Mouse (Mus musculus) liver, embryonic 16.5 days (tissue): Measurements from ENCODE around the gene Kat6b. TPM values are rescaled to one million over a fixed set of nuclear protein-coding genes. Genes with fewer than 3 reads are reported as not detected.

Experiments
- ATAC-seq: fragments of 200-750 bp; cut with Nextera tagmentation; 2 replicates; pipeline ENCODE4 v1.8.0; 2017; ENCODE audit warnings: low read depth, mild to moderate bottlenecking, moderate number of reproducible peaks, moderate library complexity
- H3K27ac ChIP-seq: fragments of 300-500 bp; sonication (generic); 2 replicates; pipeline ENCODE4 v1.5.1; 2014; ENCODE audit warnings: mild to moderate bottlenecking, low read length
- H3K27me3 ChIP-seq: fragments of 300-500 bp; sonication (generic); 2 replicates; pipeline ENCODE4 v1.6.1; 2014; ENCODE audit warnings: low read depth, low read length, mixed read lengths; ENCODE audit not compliant: control insufficient read depth, insufficient read depth
- H3K36me3 ChIP-seq: fragments of 300-500 bp; sonication (generic); 2 replicates; pipeline ENCODE4 v1.6.1; 2014; ENCODE audit warnings: mild to moderate bottlenecking; ENCODE audit not compliant: control insufficient read depth, insufficient read depth
- H3K4me1 ChIP-seq: fragments of 300-500 bp; sonication (generic); 2 replicates; pipeline ENCODE4 v1.6.1; 2014; ENCODE audit warnings: low read depth, low read length, mixed read lengths; ENCODE audit not compliant: control insufficient read depth
- H3K4me2 ChIP-seq: fragments of 300-500 bp; sonication (generic); 2 replicates; pipeline ENCODE4 v1.6.1; 2014; ENCODE audit warnings: low read depth, low read length, mixed read lengths
- H3K4me3 ChIP-seq: fragments of 300-500 bp; sonication (generic); 2 replicates; pipeline ENCODE4 v1.5.1; 2014; ENCODE audit warnings: low read depth, mild to moderate bottlenecking, low read length
- H3K9ac ChIP-seq: fragments of 300-500 bp; sonication (generic); 2 replicates; pipeline ENCODE4 v1.6.1; 2014; ENCODE audit warnings: low read depth, low read length
- H3K9me3 ChIP-seq: fragments of 300-500 bp; sonication (generic); replicated peaks from 2 replicates; pipeline ENCODE4 v1.6.1; 2016; ENCODE audit warnings: low read length; ENCODE audit not compliant: control insufficient read depth
- WGBS: fragments of 180-500 bp; shearing (Covaris S2); extraction: QIAGEN DNeasy Blood & Tissue Kit; methylation state at CpG from one replicate; pipeline ENCODE4 v1.1.7; 2014; ENCODE audit not compliant: insufficient replicate concordance; 5-methylcytosine and 5-hydroxymethylcytosine counted together
- polyA plus RNA-seq: library from polyadenylated mRNA; unstranded; fragments of >200 nt; fragmentation: Nextera tagmentation; extraction: Ambion mirVana; gene quantifications from 2 replicates; pipeline ENCODE4 v1.2.1, GENCODE M21; 2015

The Kat6b gene
- polyA plus RNA-seq, 1 experiment from 2014 or later: 1.7 TPM

DNA sequence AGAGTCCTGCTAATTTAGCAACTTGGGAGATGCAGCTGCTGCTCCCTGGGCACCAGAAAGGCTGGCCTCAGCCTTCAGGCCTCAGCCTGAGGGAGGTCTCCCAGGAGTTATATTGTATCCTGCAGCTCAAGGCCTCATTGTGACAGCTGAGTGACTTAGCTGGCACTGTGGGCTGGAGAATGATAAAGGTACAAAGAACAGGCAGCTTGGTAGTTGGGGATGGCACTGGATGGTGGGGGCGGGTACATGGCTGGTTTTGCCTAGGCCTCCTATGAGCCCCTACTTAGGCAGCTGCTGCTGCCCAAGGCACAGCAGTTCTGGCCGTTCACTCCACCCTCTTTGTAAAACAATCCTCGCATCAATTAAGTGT, 7.9 kb downstream of the Kat6b start:
- H3K9ac ChIP-seq: no peak overlapping the region
- 71% methylated on average over 3 of the region's 3 CpGs for WGBS
- H3K9me3 ChIP-seq: no peaks in the 10 kb centered on the region
- H3K4me2 ChIP-seq: no peak overlapping the region
- H3K27ac ChIP-seq: no peak overlapping the region
- H3K4me1 ChIP-seq: no peaks in the 10 kb centered on the region
- ATAC-seq: no peak
- no peaks in the 10 kb centered on the region for H3K36me3 ChIP-seq
- no peaks in the 10 kb centered on the region for H3K27me3 ChIP-seq
- no peak overlapping the region for H3K4me3 ChIP-seq

DNA sequence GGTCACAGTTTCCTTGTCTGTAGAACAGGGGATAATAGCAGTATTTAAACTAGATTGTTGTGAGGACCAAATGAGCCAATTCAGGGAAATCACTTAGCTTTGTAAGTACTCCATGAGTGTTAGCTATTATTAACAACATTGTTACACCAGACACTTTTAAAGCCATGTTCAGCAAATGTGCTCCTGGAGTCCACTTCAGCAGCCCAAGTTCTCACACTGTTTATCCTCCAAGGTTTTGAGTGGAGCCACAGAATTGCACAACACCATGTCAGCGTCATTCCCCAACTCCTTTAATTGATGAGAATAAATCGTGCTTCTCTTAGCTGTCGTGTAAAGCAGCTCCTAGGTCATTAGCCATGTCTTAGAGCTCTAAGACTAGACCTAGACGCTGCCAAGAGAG, 8.9 kb downstream of the Kat6b start:
- Histone ChIP-seq H3K4me1 (no peaks in the 10 kb centered on the region), H3K4me2 (no peak overlapping the region), H3K9ac (no peak overlapping the region), H3K36me3 (no peaks in the 10 kb centered on the region), H3K27me3 (no peaks in the 10 kb centered on the region), H3K9me3 (no peaks in the 10 kb centered on the region), H3K4me3 (no peak overlapping the region), H3K27ac (no peak overlapping the region)
- WGBS: 52% methylated on average over 4 of the region's 4 CpGs
- ATAC-seq: no peak

DNA sequence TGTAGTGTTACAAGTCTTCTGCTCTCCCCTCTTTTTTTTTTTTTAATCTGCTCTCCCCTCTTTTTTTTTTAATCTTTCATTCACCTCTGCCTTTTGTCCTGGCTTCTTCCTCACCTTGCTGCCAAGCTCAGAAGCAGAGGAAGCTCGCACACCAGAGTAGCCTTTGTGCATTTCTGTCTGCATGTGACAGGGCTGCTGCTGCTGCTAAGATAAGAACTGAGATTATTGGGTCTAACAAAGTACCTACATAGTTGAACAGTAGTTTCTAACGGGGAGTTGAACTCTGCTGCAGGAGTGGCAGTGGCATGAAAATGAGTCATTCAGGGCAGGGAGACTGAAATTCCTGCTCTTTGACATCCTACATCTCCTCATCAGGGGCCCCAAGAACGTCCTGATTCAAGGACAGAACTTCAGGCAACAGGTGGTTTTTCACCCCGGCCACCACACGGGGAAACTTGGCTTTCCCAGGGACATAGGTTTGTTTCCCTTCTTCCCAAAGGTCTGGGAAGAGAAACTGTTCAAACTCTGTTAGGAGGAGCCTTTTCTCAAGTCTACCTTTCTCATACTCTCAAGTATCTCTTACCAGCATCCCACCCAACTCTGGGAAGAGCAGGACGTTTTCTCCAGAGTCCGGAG, 17.2 kb downstream of the Kat6b start:
- H3K4me1 ChIP-seq: peaks cover 22% of the 10 kb centered on the region
- no peak for ATAC-seq
- 6% methylated on average over 7 of the region's 7 CpGs for WGBS
- H3K36me3 ChIP-seq: no peaks in the 10 kb centered on the region
- H3K4me3 ChIP-seq: peak overlapping the region; percentile 93
- H3K27me3 ChIP-seq: peaks cover 17% of the 10 kb centered on the region
- no peak overlapping the region for H3K27ac ChIP-seq
- no peaks in the 10 kb centered on the region for H3K9me3 ChIP-seq
- H3K9ac ChIP-seq: no peak overlapping the region
- H3K4me2 ChIP-seq: peak overlapping the region; percentile 100

DNA sequence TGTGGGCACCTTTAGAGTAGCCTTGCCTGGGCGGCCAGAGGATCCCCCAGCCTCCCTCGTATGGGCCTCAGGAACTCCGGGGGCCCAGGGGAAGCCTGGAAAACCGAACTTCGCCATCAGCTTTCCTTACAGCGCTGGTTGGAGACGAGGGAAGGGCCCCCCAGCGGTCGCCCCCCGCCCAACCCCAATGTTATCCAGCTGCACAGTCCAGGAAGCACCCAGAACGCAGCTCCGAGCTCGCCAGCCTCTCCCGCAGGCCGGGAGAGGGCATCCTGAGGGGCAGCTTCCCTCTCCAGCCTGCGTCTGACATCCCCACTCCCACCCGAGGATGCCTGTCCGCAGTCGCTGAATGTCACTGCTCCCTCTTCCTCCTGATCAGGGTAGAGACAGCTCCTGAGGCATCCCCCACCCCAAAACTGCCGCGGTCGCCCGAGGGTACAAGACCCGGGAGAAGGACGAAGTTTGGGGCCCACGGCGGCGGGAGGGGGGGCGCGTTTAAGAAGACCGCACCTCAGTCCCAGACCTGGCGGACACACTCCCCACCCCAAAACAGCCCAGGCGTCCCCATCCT, 17.9 kb downstream of the Kat6b start:
- Histone ChIP-seq H3K9me3 (no peaks in the 10 kb centered on the region), H3K4me1 (peaks cover 22% of the 10 kb centered on the region), H3K4me2 (peak overlapping the region; percentile 100), H3K9ac (peak overlapping the region; percentile 81), H3K36me3 (no peaks in the 10 kb centered on the region), H3K27me3 (peaks cover 17% of the 10 kb centered on the region), H3K4me3 (peak overlapping the region; percentile 93), H3K27ac (no peak overlapping the region)
- under 1% methylated on average over 33 of the region's 33 CpGs for WGBS
- no peak for ATAC-seq

DNA sequence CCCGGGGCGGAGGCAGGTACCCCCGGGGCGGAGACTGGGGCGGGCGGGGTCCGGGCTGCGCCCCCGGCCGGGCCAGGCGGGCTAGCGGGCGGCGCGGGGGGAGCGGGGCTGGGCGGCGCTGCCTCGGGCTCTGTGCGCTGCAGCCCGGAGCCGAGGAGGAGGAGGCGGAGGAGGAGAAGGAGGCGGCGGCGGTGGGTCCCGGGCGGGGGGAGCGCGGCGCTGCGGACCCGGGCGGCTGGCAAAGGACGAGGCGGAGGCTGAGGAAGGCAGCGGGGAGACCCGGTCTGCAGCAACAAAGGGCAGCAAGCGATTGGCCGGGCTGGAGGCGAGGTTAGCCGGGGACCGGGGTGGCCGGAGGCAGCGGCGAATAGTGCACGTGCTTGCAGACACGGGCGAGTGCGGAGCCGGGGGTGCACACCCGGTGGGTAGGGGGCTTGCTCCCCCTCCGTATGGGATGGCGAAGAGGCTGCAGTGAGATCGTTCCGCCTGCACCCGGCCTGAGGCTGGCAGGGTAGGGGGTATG, 18.5 kb downstream of the Kat6b start:
- Histone ChIP-seq H3K36me3 (no peaks in the 10 kb centered on the region), H3K4me2 (peak overlapping the region; percentile 100), H3K9ac (peak overlapping the region; percentile 81), H3K4me3 (peak overlapping the region; percentile 93), H3K27ac (peak overlapping the region; percentile 69), H3K9me3 (no peaks in the 10 kb centered on the region), H3K27me3 (peaks cover 17% of the 10 kb centered on the region), H3K4me1 (peaks cover 22% of the 10 kb centered on the region)
- ATAC-seq: no peak
- 0% methylated on average over 44 of the region's 57 CpGs for WGBS

DNA sequence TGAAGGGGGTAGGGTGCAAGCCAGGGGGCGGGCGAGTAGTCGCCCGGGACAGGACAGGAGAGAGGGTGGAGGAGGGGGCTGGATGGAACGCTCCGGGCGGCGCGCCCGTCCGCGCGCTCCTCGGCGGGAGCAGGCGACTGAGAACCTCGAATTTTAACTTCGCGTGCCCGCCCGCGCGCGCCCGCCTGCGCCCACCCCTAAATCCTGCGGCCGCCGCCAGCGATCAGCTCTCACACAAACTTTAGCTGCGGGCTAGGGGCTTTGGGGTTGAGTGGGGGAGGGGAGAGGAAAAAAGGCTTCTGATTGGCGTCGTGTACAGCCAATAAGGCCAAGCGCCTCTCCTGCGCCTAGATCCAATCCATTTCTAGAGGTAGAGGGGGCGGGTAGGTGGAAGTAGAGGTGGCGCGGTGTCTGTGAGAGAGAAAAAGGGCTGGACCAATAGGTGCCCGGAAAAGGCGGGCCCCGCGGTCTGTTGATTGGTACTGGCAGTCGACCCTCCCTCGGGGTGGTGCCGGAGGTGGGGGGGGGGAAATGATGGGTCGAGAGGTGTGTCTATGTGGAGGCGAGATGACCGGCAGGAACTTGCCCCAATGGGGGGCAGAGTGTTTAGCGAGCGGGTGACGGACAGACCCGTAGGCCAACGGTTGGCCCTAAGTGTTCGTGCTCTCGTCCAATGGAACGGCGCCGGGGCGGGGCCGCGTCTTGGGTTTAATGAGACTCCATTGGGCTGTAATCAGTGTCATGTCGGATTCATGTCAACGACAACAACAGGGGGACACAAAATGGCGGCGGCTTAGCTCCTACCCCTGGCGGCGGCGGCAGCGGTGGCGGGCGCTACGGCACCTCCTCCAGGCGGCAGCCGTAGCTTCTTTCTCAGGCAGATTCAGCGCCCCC, 19.2 kb downstream of the Kat6b start:
- H3K4me1 ChIP-seq: peaks cover 22% of the 10 kb centered on the region
- H3K27me3 ChIP-seq: peaks cover 17% of the 10 kb centered on the region
- no peaks in the 10 kb centered on the region for H3K36me3 ChIP-seq
- peak; percentile 94 for ATAC-seq
- WGBS: under 1% methylated on average over 71 of the region's 75 CpGs
- H3K9ac ChIP-seq: peak overlapping the region; percentile 88
- no peaks in the 10 kb centered on the region for H3K9me3 ChIP-seq
- H3K27ac ChIP-seq: peak overlapping the region; percentile 96
- peak overlapping the region; percentile 93 for H3K4me3 ChIP-seq
- H3K4me2 ChIP-seq: peak overlapping the region; percentile 100

DNA sequence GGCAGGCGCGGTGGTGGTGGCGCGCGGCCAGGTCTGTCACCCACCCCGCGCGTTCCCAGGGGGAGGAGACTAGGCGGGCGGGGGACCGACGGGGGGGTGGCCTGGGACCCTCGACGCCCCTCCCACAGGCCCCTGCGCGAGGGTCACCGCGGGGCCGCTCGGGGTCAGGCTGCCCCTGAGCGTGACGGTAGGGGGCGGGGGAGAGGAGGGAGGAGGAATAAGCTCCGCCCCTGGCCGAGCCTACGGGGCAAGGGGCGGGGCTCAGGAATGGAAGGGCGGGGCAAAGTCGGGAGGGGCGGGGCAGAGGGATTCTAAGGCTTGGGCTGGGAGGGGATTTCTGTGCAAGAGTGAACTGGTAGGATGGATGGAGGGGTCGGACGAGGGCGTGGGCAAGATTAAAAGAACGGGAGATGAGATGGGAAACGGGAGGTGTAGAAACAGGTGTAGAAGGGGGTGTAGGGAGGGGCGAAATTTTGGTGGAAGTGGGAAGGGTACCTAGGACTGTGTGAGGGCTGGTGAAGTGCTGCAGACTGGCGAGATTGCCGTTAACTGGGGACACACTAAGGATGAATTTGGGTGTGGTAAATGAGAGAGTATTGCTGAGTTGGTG, 19.9 kb downstream of the Kat6b start:
- WGBS: under 1% methylated on average over 37 of the region's 38 CpGs
- H3K9me3 ChIP-seq: no peaks in the 10 kb centered on the region
- ATAC-seq: peak; percentile 47
- no peaks in the 10 kb centered on the region for H3K36me3 ChIP-seq
- peak overlapping the region; percentile 93 for H3K4me3 ChIP-seq
- H3K4me1 ChIP-seq: peaks cover 22% of the 10 kb centered on the region
- H3K27ac ChIP-seq: peak overlapping the region; percentile 96
- peak overlapping the region; percentile 100 for H3K4me2 ChIP-seq
- H3K27me3 ChIP-seq: peaks cover 17% of the 10 kb centered on the region
- peak overlapping the region; percentile 88 for H3K9ac ChIP-seq

DNA sequence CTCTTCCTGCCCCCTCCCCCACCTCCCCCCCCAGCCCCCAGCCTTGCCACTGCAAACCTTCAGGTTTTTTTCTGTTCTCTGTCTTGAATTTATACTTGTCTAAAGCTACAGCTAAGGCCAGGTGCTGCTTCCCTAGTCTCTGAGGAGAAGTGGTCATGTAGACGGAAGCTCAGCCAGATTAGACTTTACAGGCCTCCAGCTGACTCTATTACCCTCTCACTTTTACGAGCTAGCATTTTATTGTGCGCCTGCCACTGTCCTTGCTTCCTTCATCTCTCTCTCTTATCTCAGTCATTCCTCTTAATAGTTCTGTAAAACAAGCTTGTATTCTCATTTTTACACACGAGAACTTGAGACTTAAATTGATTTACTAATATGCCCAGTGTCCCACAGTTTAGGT, 23.8 kb downstream of the Kat6b start:
- Histone ChIP-seq H3K4me1 (peaks cover 10% of the 10 kb centered on the region), H3K4me3 (no peak overlapping the region), H3K9ac (no peak overlapping the region), H3K27ac (no peak overlapping the region), H3K4me2 (no peak overlapping the region), H3K36me3 (no peaks in the 10 kb centered on the region), H3K9me3 (no peaks in the 10 kb centered on the region), H3K27me3 (no peaks in the 10 kb centered on the region)
- WGBS: 39% methylated on average over 4 of the region's 4 CpGs
- ATAC-seq: no peak
